Mouse (Mus musculus): ENCODE measurements around the gene Slc7a6os. TPM values are rescaled to one million over a fixed set of nuclear protein-coding genes. Genes with fewer than 3 reads are reported as not detected.

The Slc7a6os gene
- polyA plus RNA-seq (2015; fragmentation: Nextera tagmentation; extraction: Ambion mirVana): 13.8 and 16.6 TPM in 2 replicates

DNA sequence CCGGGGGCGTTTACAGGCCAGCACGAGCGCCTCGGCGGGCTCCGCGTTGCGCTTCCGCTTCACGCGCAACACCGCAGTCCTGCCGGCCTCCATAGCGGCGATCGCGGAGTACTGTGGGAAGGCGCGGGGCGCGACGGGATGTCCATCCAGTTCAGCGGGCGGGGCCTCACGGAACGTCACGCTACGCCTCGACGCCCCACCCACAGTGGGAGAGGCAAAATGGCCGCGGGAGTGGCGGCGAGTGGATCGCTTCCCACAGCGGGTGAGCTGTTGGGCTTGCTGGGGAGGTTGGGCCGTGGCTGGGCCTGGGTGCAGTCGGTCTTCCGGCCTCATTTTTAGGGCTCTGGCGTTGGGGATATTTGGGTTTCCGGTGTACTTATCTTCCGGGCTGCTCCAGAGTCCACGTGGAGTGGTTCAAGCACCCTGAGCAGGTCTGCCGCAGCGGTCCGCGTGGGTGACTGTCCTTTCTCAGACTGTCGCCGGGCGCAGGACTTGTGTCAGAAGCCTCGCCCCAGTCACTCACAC is at the start of gene Slc7a6os, which contains the start of gene Prmt7:
TSS of gene Slc7a6os (minus strand) at position 115 of the 525 bp plus-strand sequence.
TSS of gene Prmt7 (plus strand) at position 116 of the 525 bp plus-strand sequence.

DNA sequence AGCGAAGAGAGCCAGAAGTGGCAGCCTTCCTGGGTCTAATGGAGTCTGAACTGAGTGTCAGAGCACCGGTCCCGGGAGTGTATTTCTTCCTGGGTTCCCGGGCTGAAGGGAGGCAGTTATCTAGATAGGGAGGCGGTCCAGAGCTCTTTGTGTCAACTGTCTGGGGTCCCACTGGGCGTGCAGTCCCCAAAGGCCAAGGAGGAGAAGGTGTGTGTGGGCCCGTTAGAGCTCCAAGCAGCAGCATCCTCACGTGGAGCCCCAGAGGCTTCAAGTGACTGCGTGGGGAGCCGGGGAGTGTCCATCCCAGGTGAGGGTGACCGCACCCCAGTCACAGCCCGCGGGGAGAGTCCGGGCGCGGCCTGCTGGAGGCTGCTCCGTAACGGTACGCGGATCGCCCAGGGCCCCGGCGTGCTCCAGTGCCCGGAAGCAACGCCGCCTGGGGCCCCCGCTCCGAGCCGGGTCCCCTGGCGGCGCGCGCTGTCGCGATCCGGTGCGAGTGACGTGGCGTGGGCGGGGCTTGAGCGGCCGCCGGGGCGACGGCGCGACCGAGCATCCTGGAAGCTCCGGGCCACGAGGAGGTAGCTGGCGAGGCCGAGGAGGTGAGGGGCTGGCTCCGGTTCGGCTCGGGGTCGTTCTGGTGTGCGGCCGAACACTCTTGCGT is 42.2 kb downstream of the Slc7a6os start, which contains the start of gene Slc7a6:
TSS of gene Slc7a6 (plus strand) at position 502 of the 661 bp plus-strand sequence.

Other genes starting within 250 kb of the Slc7a6os start
- gene Slc12a4, start 244.8 kb downstream of the Slc7a6os start, polyA plus RNA-seq (2015; fragmentation: Nextera tagmentation; extraction: Ambion mirVana): 15.2 and 16.0 TPM in 2 replicates
- not detected in 2 replicates for gene Dpep3, start 231.5 kb downstream of the Slc7a6os start, polyA plus RNA-seq (2015; fragmentation: Nextera tagmentation; extraction: Ambion mirVana)
- gene Dus2, start 219.6 kb downstream of the Slc7a6os start, polyA plus RNA-seq (2015; fragmentation: Nextera tagmentation; extraction: Ambion mirVana): 15.0 and 15.5 TPM in 2 replicates
- not detected in 2 replicates for gene Dpep2nb, start 205.0 kb downstream of the Slc7a6os start, polyA plus RNA-seq (2015; fragmentation: Nextera tagmentation; extraction: Ambion mirVana)
- gene Ddx28, start 199.1 kb downstream of the Slc7a6os start, polyA plus RNA-seq (2015; fragmentation: Nextera tagmentation; extraction: Ambion mirVana): 11.5 and 14.0 TPM in 2 replicates
- gene Nfatc3, start 152.1 kb downstream of the Slc7a6os start, polyA plus RNA-seq (2015; fragmentation: Nextera tagmentation; extraction: Ambion mirVana): 2.9 and 3.2 TPM in 2 replicates
- gene Esrp2, start 74.0 kb downstream of the Slc7a6os start, polyA plus RNA-seq (2015; fragmentation: Nextera tagmentation; extraction: Ambion mirVana): 0.23 and 1.7 TPM in 2 replicates
- 5.5 and 8.9 TPM in 2 replicates for gene Pla2g15, start 60.5 kb downstream of the Slc7a6os start, polyA plus RNA-seq (2015; fragmentation: Nextera tagmentation; extraction: Ambion mirVana)
- 9.0 and 13.3 TPM in 2 replicates for gene Slc7a6, start 42.1 kb downstream of the Slc7a6os start, polyA plus RNA-seq (2015; fragmentation: Nextera tagmentation; extraction: Ambion mirVana)
- 24.2 and 25.2 TPM in 2 replicates for gene Prmt7, start within 50 bp of the Slc7a6os start, polyA plus RNA-seq (2015; fragmentation: Nextera tagmentation; extraction: Ambion mirVana)
- 0.69 and 1.7 TPM in 2 replicates for gene Smpd3, start 127.1 kb upstream of the Slc7a6os start, polyA plus RNA-seq (2015; fragmentation: Nextera tagmentation; extraction: Ambion mirVana)
- 7.1 and 7.8 TPM in 2 replicates for gene Zfp90, start 204.4 kb upstream of the Slc7a6os start, polyA plus RNA-seq (2015; fragmentation: Nextera tagmentation; extraction: Ambion mirVana)

All from skeletal muscle tissue, postnatal 0 days (tissue).